Mouse (Mus musculus): ENCODE data around the gene Sema4d.

The Sema4d gene

DNA sequence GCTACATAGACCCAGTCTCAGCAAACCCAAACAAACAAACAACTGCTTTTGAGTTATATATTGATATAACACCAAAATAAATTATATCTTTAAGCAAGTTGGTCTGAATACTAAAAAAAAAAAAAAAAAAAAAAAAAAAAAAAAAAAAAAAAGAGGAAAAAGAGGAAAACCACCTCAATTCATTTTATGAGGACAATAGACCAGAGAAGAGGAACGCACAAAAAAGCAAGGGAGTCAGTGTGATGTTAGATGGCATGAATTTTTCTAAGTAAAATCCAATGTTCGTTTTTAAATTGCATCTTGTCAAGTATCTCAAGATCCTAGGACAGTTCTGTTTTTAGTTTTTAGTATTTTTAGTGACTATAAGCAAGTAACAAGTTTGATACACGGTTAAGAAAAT is 152.1 kb downstream of the Sema4d start:
- no peak for DNase-seq (ENCODE audit: low spot score in 2 of 2)

DNA sequence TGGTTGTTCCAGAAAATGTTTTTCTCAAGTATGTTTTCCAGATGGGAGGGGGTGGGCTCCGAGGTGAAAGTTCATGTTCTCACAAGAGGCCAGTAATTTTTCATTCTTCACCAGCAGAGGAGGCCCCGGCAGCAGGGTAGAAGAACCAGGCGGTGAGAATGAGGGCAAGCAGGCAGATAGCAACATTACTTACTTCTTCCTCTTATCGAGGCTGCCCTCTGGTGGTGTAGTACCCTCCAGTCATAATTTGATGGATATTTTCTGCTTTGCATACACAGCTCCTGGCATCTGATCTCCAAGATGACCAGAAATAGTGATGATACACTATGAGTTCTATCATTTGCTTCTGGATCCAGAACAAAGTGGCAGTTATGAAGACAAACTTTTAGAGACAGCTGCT is 154.6 kb downstream of the Sema4d start:
- DNase-seq (ENCODE audit: low spot score in 2 of 2): no peak
